Mouse (Mus musculus): ENCODE data around the gene Abhd14b. TPM values are rescaled to one million over a fixed set of nuclear protein-coding genes. Genes with fewer than 3 reads are reported as not detected.

Gene Abhd14b
- polyA plus RNA-seq, 1 experiment = 27.6 TPM

- Histone ChIP-seq H3K27ac (ENCODE audit: insufficient read depth, low read depth, low read length) (no peak overlapping the region), H3K4me3 (ENCODE audit: insufficient read depth, low read length) (no peak overlapping the region), H3K4me1 (ENCODE audit: control insufficient read depth, insufficient read depth, low read length) (peaks cover 14% of the 10 kb centered on the region)
- TF ChIP-seq POLR2A (IDR thresholded peaks at IDR 0.05; ENCODE audit: borderline replicate concordance, low read depth, low read length) (no peak), CTCF (IDR thresholded peaks at IDR 0.05; ENCODE audit: low read depth, low read length) (peak; percentile 37; the same call in 1 of the 2 replicates)
Measured at GRCm38 (mm10) chr9:106474456-106474855, 27.2 kb downstream of the Abhd14b start.

GRCm38 (mm10) chr9:106475046-106475445 is 27.8 kb downstream of the Abhd14b start:
- peaks cover 8% of the 10 kb centered on the region for H3K4me1 ChIP-seq (ENCODE audit: control insufficient read depth, insufficient read depth, low read length)
- TF ChIP-seq CTCF (IDR thresholded peaks at IDR 0.05; ENCODE audit: low read depth, low read length) (no peak), POLR2A (IDR thresholded peaks at IDR 0.05; ENCODE audit: borderline replicate concordance, low read depth, low read length) (no peak)
- H3K27ac ChIP-seq (ENCODE audit: insufficient read depth, low read depth, low read length) = no peak overlapping the region
- H3K4me3 ChIP-seq (ENCODE audit: insufficient read depth, low read length) = peak overlapping the region; percentile 71

GRCm38 (mm10) chr9:106475663-106476001 is 28.4 kb downstream of the Abhd14b start, which contains the start of gene Rrp9:
Gene Rrp9, plus strand, starts transcription at chr9:106475963.
- Histone ChIP-seq H3K27ac (ENCODE audit: insufficient read depth, low read depth, low read length) (peak within 1 kb of the TSS; percentile 75), H3K4me3 (ENCODE audit: insufficient read depth, low read length) (peak within 1 kb of the TSS; percentile 71), H3K4me1 (ENCODE audit: control insufficient read depth, insufficient read depth, low read length) (peaks cover 8% of the 10 kb centered on the region)
- TF ChIP-seq CTCF (IDR thresholded peaks at IDR 0.05; ENCODE audit: low read depth, low read length) (no peak), POLR2A (IDR thresholded peaks at IDR 0.05; ENCODE audit: borderline replicate concordance, low read depth, low read length) (no peak)

- Histone ChIP-seq H3K27ac (ENCODE audit: insufficient read depth, low read depth, low read length) (peak overlapping the region; percentile 75), H3K4me3 (ENCODE audit: insufficient read depth, low read length) (peak overlapping the region; percentile 71), H3K4me1 (ENCODE audit: control insufficient read depth, insufficient read depth, low read length) (peaks cover 8% of the 10 kb centered on the region)
- TF ChIP-seq POLR2A (IDR thresholded peaks at IDR 0.05; ENCODE audit: borderline replicate concordance, low read depth, low read length) (no peak; the same call in 1 of the 2 replicates), CTCF (IDR thresholded peaks at IDR 0.05; ENCODE audit: low read depth, low read length) (no peak)
Measured at GRCm38 (mm10) chr9:106476002-106476923, 29.0 kb downstream of the Abhd14b start.

- Histone ChIP-seq H3K4me3 (ENCODE audit: insufficient read depth, low read length) (peak within 1 kb of the TSS; percentile 71), H3K27ac (ENCODE audit: insufficient read depth, low read depth, low read length) (peak within 1 kb of the TSS; percentile 75), H3K4me1 (ENCODE audit: control insufficient read depth, insufficient read depth, low read length) (peaks cover 8% of the 10 kb centered on the region)
- TF ChIP-seq POLR2A (IDR thresholded peaks at IDR 0.05; ENCODE audit: borderline replicate concordance, low read depth, low read length) (no peak), CTCF (IDR thresholded peaks at IDR 0.05; ENCODE audit: low read depth, low read length) (peak; percentile 56; the same call in 1 of the 2 replicates)
Measured at GRCm38 (mm10) chr9:106476924-106477484, 29.7 kb downstream of the Abhd14b start, which contains the start of gene Parp3. Gene Parp3, minus strand, starts transcription at chr9:106476949.

- Histone ChIP-seq H3K27ac (ENCODE audit: insufficient read depth, low read depth, low read length) (no peak overlapping the region), H3K4me1 (ENCODE audit: control insufficient read depth, insufficient read depth, low read length) (peaks cover 8% of the 10 kb centered on the region), H3K4me3 (ENCODE audit: insufficient read depth, low read length) (peak overlapping the region; percentile 70)
- no peak for TF ChIP-seq POLR2A (IDR thresholded peaks at IDR 0.05; ENCODE audit: borderline replicate concordance, low read depth, low read length)
- TF ChIP-seq CTCF (IDR thresholded peaks at IDR 0.05; ENCODE audit: low read depth, low read length) = no peak
Measured at GRCm38 (mm10) chr9:106477649-106478048, 30.4 kb downstream of the Abhd14b start.

GRCm38 (mm10) chr9:106478101-106478500 is 30.8 kb downstream of the Abhd14b start:
- H3K4me1 ChIP-seq (ENCODE audit: control insufficient read depth, insufficient read depth, low read length) = peaks cover 8% of the 10 kb centered on the region
- no peak for TF ChIP-seq CTCF (IDR thresholded peaks at IDR 0.05; ENCODE audit: low read depth, low read length)
- no peak for TF ChIP-seq POLR2A (IDR thresholded peaks at IDR 0.05; ENCODE audit: borderline replicate concordance, low read depth, low read length)
- H3K4me3 ChIP-seq (ENCODE audit: insufficient read depth, low read length) = peak overlapping the region; percentile 70
- no peak overlapping the region for H3K27ac ChIP-seq (ENCODE audit: insufficient read depth, low read depth, low read length)

- H3K4me3 ChIP-seq (ENCODE audit: insufficient read depth, low read length) = no peak overlapping the region
- no peak for TF ChIP-seq POLR2A (IDR thresholded peaks at IDR 0.05; ENCODE audit: borderline replicate concordance, low read depth, low read length)
- TF ChIP-seq CTCF (IDR thresholded peaks at IDR 0.05; ENCODE audit: low read depth, low read length) = no peak
- H3K27ac ChIP-seq (ENCODE audit: insufficient read depth, low read depth, low read length) = no peak overlapping the region
- H3K4me1 ChIP-seq (ENCODE audit: control insufficient read depth, insufficient read depth, low read length) = 0 out of 2 replicates have a peak, but pooled peaks cover 2% of the 10 kb centered on the region
Measured at GRCm38 (mm10) chr9:106480541-106480940, 33.3 kb downstream of the Abhd14b start.

- Histone ChIP-seq H3K4me3 (ENCODE audit: insufficient read depth, low read length) (no peak overlapping the region), H3K27ac (ENCODE audit: insufficient read depth, low read depth, low read length) (no peak overlapping the region), H3K4me1 (ENCODE audit: control insufficient read depth, insufficient read depth, low read length) (0 out of 2 replicates have a peak, but pooled peaks cover 2% of the 10 kb centered on the region)
- TF ChIP-seq POLR2A (IDR thresholded peaks at IDR 0.05; ENCODE audit: borderline replicate concordance, low read depth, low read length) (no peak), CTCF (IDR thresholded peaks at IDR 0.05; ENCODE audit: low read depth, low read length) (no peak)
Measured at GRCm38 (mm10) chr9:106481075-106481474, 33.8 kb downstream of the Abhd14b start.

GRCm38 (mm10) chr9:106481676-106482075 is 34.4 kb downstream of the Abhd14b start:
- no peak for TF ChIP-seq CTCF (IDR thresholded peaks at IDR 0.05; ENCODE audit: low read depth, low read length)
- TF ChIP-seq POLR2A (IDR thresholded peaks at IDR 0.05; ENCODE audit: borderline replicate concordance, low read depth, low read length) = no peak
- Histone ChIP-seq H3K4me1 (ENCODE audit: control insufficient read depth, insufficient read depth, low read length) (0 out of 2 replicates have a peak, but pooled peaks cover 2% of the 10 kb centered on the region), H3K27ac (ENCODE audit: insufficient read depth, low read depth, low read length) (no peak overlapping the region), H3K4me3 (ENCODE audit: insufficient read depth, low read length) (no peak overlapping the region)

Measured in bone marrow macrophage, adult 2 months (primary cell).